Mouse (Mus musculus) hindlimb bud, embryonic 11.5 days (tissue): ENCODE data around the gene Pde4dip.

ENCODE experiments used
- DNase-seq: peaks from one replicate; pipeline ENCODE4 v3.0.0-alpha.2; 2012; ENCODE audit warnings: low read depth, low spot score; ENCODE audit errors: extremely low spot score

Pde4dip gene

GRCm38 (mm10) chr3:97756283-97757074 lies 132.0 kb downstream of the Pde4dip start:
- no peak for DNase-seq

GRCm38 (mm10) chr3:97755411-97755810 lies 133.1 kb downstream of the Pde4dip start:
- DNase-seq: no peak

GRCm38 (mm10) chr3:97752901-97753300 lies 135.6 kb downstream of the Pde4dip start:
- no peak for DNase-seq

- DNase-seq: no peak
These were observed 136.9 kb downstream of the Pde4dip start for GRCm38 (mm10) chr3:97751566-97751965.

GRCm38 (mm10) chr3:97748789-97749188 lies 139.7 kb downstream of the Pde4dip start:
- no peak for DNase-seq

- DNase-seq: no peak
These were observed 145.7 kb downstream of the Pde4dip start for GRCm38 (mm10) chr3:97742841-97743240.

- no peak for DNase-seq
These were observed 152.9 kb downstream of the Pde4dip start for GRCm38 (mm10) chr3:97735575-97735974.

- DNase-seq: no peak
These were observed 154.2 kb downstream of the Pde4dip start for GRCm38 (mm10) chr3:97734259-97734658.

GRCm38 (mm10) chr3:97732622-97733021 lies 155.9 kb downstream of the Pde4dip start:
- no peak for DNase-seq

- no peak for DNase-seq
These were observed 157.9 kb downstream of the Pde4dip start for GRCm38 (mm10) chr3:97730624-97731023.

GRCm38 (mm10) chr3:97730131-97730530 lies 158.4 kb downstream of the Pde4dip start:
- DNase-seq: no peak

GRCm38 (mm10) chr3:97727801-97728200 lies 160.7 kb downstream of the Pde4dip start:
- no peak for DNase-seq

GRCm38 (mm10) chr3:97719116-97719515 lies 169.4 kb downstream of the Pde4dip start:
- no peak for DNase-seq

GRCm38 (mm10) chr3:97715922-97716321 lies 172.6 kb downstream of the Pde4dip start:
- no peak for DNase-seq

- no peak for DNase-seq
These were observed 177.6 kb downstream of the Pde4dip start for GRCm38 (mm10) chr3:97710881-97711280.

GRCm38 (mm10) chr3:97710134-97710533 lies 178.4 kb downstream of the Pde4dip start:
- no peak for DNase-seq

- DNase-seq: no peak
These were observed 181.9 kb downstream of the Pde4dip start for GRCm38 (mm10) chr3:97706561-97706960.

- no peak for DNase-seq
These were observed 183.0 kb downstream of the Pde4dip start for GRCm38 (mm10) chr3:97705508-97705907.

GRCm38 (mm10) chr3:97702448-97703080 lies 185.9 kb downstream of the Pde4dip start:
- no peak for DNase-seq

GRCm38 (mm10) chr3:97701198-97701597 lies 187.3 kb downstream of the Pde4dip start:
- DNase-seq: no peak

GRCm38 (mm10) chr3:97699061-97699460 lies 189.4 kb downstream of the Pde4dip start:
- DNase-seq: no peak

- no peak for DNase-seq
These were observed 191.2 kb downstream of the Pde4dip start for GRCm38 (mm10) chr3:97697291-97697690.
